Mouse (Mus musculus) E14TG2a.4 (cell line): ENCODE data around the gene Fbxl21.
A peak's percentile ranks its signal among the peaks of the same experiment; 100 is the strongest.

Experiments
- H3K27me3 ChIP-seq: 2 replicates; pipeline ENCODE4 v1.6.1; 2014; ENCODE audit warnings: low read length, control low read depth; ENCODE audit not compliant: insufficient read depth
- H3K36me3 ChIP-seq: 2 replicates; pipeline ENCODE4 v1.6.1; 2014; ENCODE audit warnings: low read length, control low read depth; ENCODE audit not compliant: insufficient read depth
- H3K4me1 ChIP-seq: replicated peaks from 2 replicates; pipeline ENCODE4 v1.6.1; 2014; ENCODE audit warnings: low read depth, low read length, control low read depth
- H3K4me3 ChIP-seq: replicated peaks from 2 replicates; pipeline ENCODE4 v1.5.1; 2014; ENCODE audit warnings: mild to moderate bottlenecking, low read length
- H3K9me3 ChIP-seq: 2 replicates; pipeline ENCODE4 v1.6.1; 2014; ENCODE audit warnings: low read length, control low read depth
- CTCF ChIP-seq: conservative IDR thresholded peaks from 2 replicates; pipeline ENCODE4 v1.5.1; 2014; ENCODE audit warnings: low read length
- NANOG ChIP-seq: IDR thresholded peaks from 2 replicates; pipeline ENCODE4 v1.6.1; 2014; ENCODE audit warnings: borderline replicate concordance, low read length, mixed read lengths
- POU5F1 ChIP-seq: IDR thresholded peaks from 2 replicates; pipeline ENCODE4 v1.6.1; 2014; ENCODE audit warnings: low read length, borderline replicate concordance

Fbxl21 gene

GRCm38 (mm10) chr13:56522081-56522820 is at the start of gene Fbxl21:
Gene Fbxl21 (plus strand): TSS chr13:56522472.
- Histone ChIP-seq H3K9me3 (peaks cover 30% of the 10 kb centered on the region), H3K4me3 (peak within 1 kb of the TSS; percentile 82), H3K27me3 (peaks cover 6% of the 10 kb centered on the region; the same call in 1 of the 2 replicates), H3K4me1 (no peaks in the 10 kb centered on the region), H3K36me3 (no peaks in the 10 kb centered on the region)
- TF ChIP-seq CTCF (no peak), POU5F1 (no peak), NANOG (no peak)

GRCm38 (mm10) chr13:56472661-56473060 is 49.6 kb upstream of the Fbxl21 start:
- H3K27me3 ChIP-seq = peaks cover 14% of the 10 kb centered on the region; the same call in 1 of the 2 replicates
- H3K4me1 ChIP-seq = no peaks in the 10 kb centered on the region
- no peak overlapping the region for H3K4me3 ChIP-seq
- no peaks in the 10 kb centered on the region for H3K36me3 ChIP-seq
- TF ChIP-seq NANOG (no peak), POU5F1 (no peak), CTCF (no peak)
- no peaks in the 10 kb centered on the region for H3K9me3 ChIP-seq

GRCm38 (mm10) chr13:56475363-56475762 is 46.9 kb upstream of the Fbxl21 start:
- no peaks in the 10 kb centered on the region for H3K36me3 ChIP-seq
- H3K4me1 ChIP-seq = no peaks in the 10 kb centered on the region
- no peaks in the 10 kb centered on the region for H3K9me3 ChIP-seq
- H3K4me3 ChIP-seq = no peak overlapping the region
- H3K27me3 ChIP-seq = peaks cover 14% of the 10 kb centered on the region; the same call in 1 of the 2 replicates
- TF ChIP-seq NANOG (no peak), CTCF (peak; percentile 59)

- Histone ChIP-seq H3K4me3 (no peak overlapping the region), H3K36me3 (no peaks in the 10 kb centered on the region), H3K9me3 (no peaks in the 10 kb centered on the region), H3K4me1 (no peaks in the 10 kb centered on the region), H3K27me3 (peaks cover 9% of the 10 kb centered on the region; the same call in 1 of the 2 replicates)
- TF ChIP-seq POU5F1 = no peak
- no peak for TF ChIP-seq CTCF
- TF ChIP-seq NANOG = no peak
Observed at GRCm38 (mm10) chr13:56476790-56477189, 45.5 kb upstream of the Fbxl21 start.

- H3K4me3 ChIP-seq = no peak overlapping the region
- H3K9me3 ChIP-seq = no peaks in the 10 kb centered on the region
- H3K27me3 ChIP-seq = peaks cover 9% of the 10 kb centered on the region; the same call in 1 of the 2 replicates
- no peaks in the 10 kb centered on the region for H3K36me3 ChIP-seq
- TF ChIP-seq CTCF = no peak
- TF ChIP-seq POU5F1 = no peak
- no peak for TF ChIP-seq NANOG
- no peaks in the 10 kb centered on the region for H3K4me1 ChIP-seq
Observed at GRCm38 (mm10) chr13:56477271-56477670, 45.0 kb upstream of the Fbxl21 start.

- Histone ChIP-seq H3K36me3 (no peaks in the 10 kb centered on the region), H3K27me3 (peaks cover 9% of the 10 kb centered on the region; the same call in 1 of the 2 replicates), H3K9me3 (no peaks in the 10 kb centered on the region), H3K4me1 (no peaks in the 10 kb centered on the region), H3K4me3 (no peak overlapping the region)
- no peak for TF ChIP-seq NANOG
- TF ChIP-seq CTCF = no peak
- no peak for TF ChIP-seq POU5F1
Observed at GRCm38 (mm10) chr13:56478027-56478426, 44.2 kb upstream of the Fbxl21 start.

- H3K4me3 ChIP-seq = no peak within 1 kb of the TSS
Observed at GRCm38 (mm10) chr13:56482146-56482545, 40.1 kb upstream of the Fbxl21 start, which contains the start of gene Il9. Gene Il9 (minus strand): TSS chr13:56482246.

GRCm38 (mm10) chr13:56488012-56488411 is 34.3 kb upstream of the Fbxl21 start:
- Histone ChIP-seq H3K27me3 (peaks cover 5% of the 10 kb centered on the region; the same call in 1 of the 2 replicates), H3K4me1 (no peaks in the 10 kb centered on the region), H3K4me3 (no peak overlapping the region), H3K36me3 (no peaks in the 10 kb centered on the region), H3K9me3 (peaks cover 16% of the 10 kb centered on the region)
- TF ChIP-seq CTCF = no peak
- no peak for TF ChIP-seq NANOG
- TF ChIP-seq POU5F1 = no peak

More at GRCm38 (mm10) chr13:56482146-56482545, 40.1 kb upstream of the Fbxl21 start, which contains the start of gene Il9:
- H3K36me3 ChIP-seq = no peaks in the 10 kb centered on the region
- TF ChIP-seq NANOG = no peak
- TF ChIP-seq CTCF = no peak
- TF ChIP-seq POU5F1 = no peak
- no peaks in the 10 kb centered on the region for H3K9me3 ChIP-seq
- H3K27me3 ChIP-seq = peaks cover 8% of the 10 kb centered on the region; the same call in 1 of the 2 replicates
- no peaks in the 10 kb centered on the region for H3K4me1 ChIP-seq

GRCm38 (mm10) chr13:56494440-56494839 is 27.8 kb upstream of the Fbxl21 start:
- Histone ChIP-seq H3K27me3 (no peaks in the 10 kb centered on the region), H3K4me1 (no peaks in the 10 kb centered on the region), H3K36me3 (no peaks in the 10 kb centered on the region), H3K9me3 (peaks cover 23% of the 10 kb centered on the region), H3K4me3 (no peak overlapping the region)
- no peak for TF ChIP-seq CTCF
- TF ChIP-seq POU5F1 = no peak
- TF ChIP-seq NANOG = no peak
